16 mouse cellular contexts compared by ENCODE assay signal in genomic region chr15:101234611-101235341, GRCm38 (mm10). TPM values are rescaled to one million over a fixed set of nuclear protein-coding genes. Genes with fewer than 3 reads are reported as not detected.
DNase-seq lines count a peak whose midpoint lies in the region; ATAC-seq and TF ChIP-seq lines count a peak whose summit lies in the region.
"Had no signal": no experiment of that assay in that cellular context is flagged by ENCODE, and none has a peak within 500 bp of the region (broad histone marks: within the 10 kb centered on the region; RNA-seq: fewer than 3 reads in every experiment).

No protein-coding gene starts in this region.

- 76% methylated on average over 10 of the region's 10 CpGs for WGBS in limb, embryonic 12.5 days
- 75% methylated on average over 10 of the region's 10 CpGs for WGBS in limb, embryonic 10.5 days
- 57% methylated on average over 10 of the region's 10 CpGs for WGBS in intestine, embryonic 16.5 days

- H3K36me3 ChIP-seq in limb, embryonic 12.5 days: peaks cover 35% of the 10 kb centered on the region
- H3K36me3 ChIP-seq in limb, embryonic 10.5 days: peaks cover 34% of the 10 kb centered on the region
- H3K36me3 ChIP-seq in ES-Bruce4 (ENCODE audit: control insufficient read depth, insufficient read depth, low read length, poor library complexity, severe bottlenecking): 0 out of 2 replicates have a peak, but pooled peaks cover 3% of the 10 kb centered on the region
- peaks cover 15% of the 10 kb centered on the region for H3K36me3 ChIP-seq in intestine, embryonic 16.5 days (ENCODE audit: control insufficient read depth, insufficient read depth, low read length)

- peak overlapping the region; percentile 3; the same call in 1 of the 2 replicates for H3K27ac ChIP-seq in gastrocnemius, adult 2 months
- H3K27ac ChIP-seq in limb, embryonic 12.5 days: 0 out of 2 replicates have a peak overlapping the region, but pooled peaks have one; percentile 29
- no peak overlapping the region for H3K27ac ChIP-seq in limb, embryonic 10.5 days
- H3K27ac ChIP-seq in ES-Bruce4 (ENCODE audit: insufficient read depth, low read length): peak overlapping the region; percentile 80
- peak overlapping the region; percentile 94 for H3K27ac ChIP-seq in intestine, embryonic 16.5 days (ENCODE audit: low read length)
- H3K27ac ChIP-seq: liver, embryonic 13.5 days had no signal

- no peak overlapping the region for H3K4me3 ChIP-seq in gastrocnemius, adult 2 months
- no peak overlapping the region for H3K4me3 ChIP-seq in limb, embryonic 12.5 days (replicated peaks)
- H3K4me3 ChIP-seq in limb, embryonic 10.5 days: no peak overlapping the region
- no peak overlapping the region for H3K4me3 ChIP-seq in ES-Bruce4 (ENCODE audit: low read depth, low read length)
- peak overlapping the region; percentile 20 for H3K4me3 ChIP-seq in intestine, embryonic 16.5 days (ENCODE audit: low read length)
- H3K4me3 ChIP-seq: heart, embryonic 15.5 days; liver, embryonic 13.5 days; megakaryocyte, embryonic 14.5 days had no signal

- H3K4me2 ChIP-seq in limb, embryonic 12.5 days: no peak overlapping the region
- peak overlapping the region; percentile 44 for H3K4me2 ChIP-seq in intestine, embryonic 16.5 days (ENCODE audit: low read depth, low read length)
- H3K4me2 ChIP-seq: liver, embryonic 13.5 days had no signal

- peaks cover 20% of the 10 kb centered on the region for H3K27me3 ChIP-seq in limb, embryonic 12.5 days
- H3K27me3 ChIP-seq in limb, embryonic 10.5 days (ENCODE audit: low read depth, poor library complexity, severe bottlenecking): peaks cover 34% of the 10 kb centered on the region
- no peaks in the 10 kb centered on the region for H3K27me3 ChIP-seq in ES-Bruce4 (ENCODE audit: control insufficient read depth, insufficient read depth, low read length, poor library complexity, severe bottlenecking)
- no peaks in the 10 kb centered on the region for H3K27me3 ChIP-seq in intestine, embryonic 16.5 days (replicated peaks; ENCODE audit: control insufficient read depth, insufficient read depth, low read length)
- H3K27me3 ChIP-seq: heart, embryonic 15.5 days had no signal

- DNase-seq in gastrocnemius, adult 2 months: no peak
- DNase-seq in gastrocnemius, postnatal 14 days: no peak
- DNase-seq in limb, embryonic 10.5 days (ENCODE audit: low spot score): no peak
- DNase-seq in MN1 (ENCODE audit: low spot score): no peak
- no peak for DNase-seq in frontal cortex, postnatal 36 days (ENCODE audit: low spot score in 2 of 2)
- DNase-seq: B cell, adult 2 months; kidney, adult 18-20 months; liver, embryonic 13.5 days had no signal

- peaks cover 45% of the 10 kb centered on the region for H3K4me1 ChIP-seq in limb, embryonic 12.5 days (replicated peaks)
- H3K4me1 ChIP-seq in limb, embryonic 10.5 days: peaks cover 56% of the 10 kb centered on the region
- peaks cover 16% of the 10 kb centered on the region for H3K4me1 ChIP-seq in ES-Bruce4 (ENCODE audit: control insufficient read depth, insufficient read depth, low read length)
- peaks cover 42% of the 10 kb centered on the region for H3K4me1 ChIP-seq in intestine, embryonic 16.5 days (ENCODE audit: control insufficient read depth, insufficient read depth, low read length)

- TF ChIP-seq EP300 in ES-Bruce4 (IDR thresholded peaks at IDR 0.05; ENCODE audit: insufficient read depth, low read depth, low read length): no peak

- H3K9ac ChIP-seq in limb, embryonic 12.5 days (replicated peaks): no peak overlapping the region; the same call in 1 of the 2 replicates
- H3K9ac ChIP-seq in ES-Bruce4 (ENCODE audit: low read depth, poor library complexity, severe bottlenecking): no peak overlapping the region
- peak overlapping the region; percentile 58 for H3K9ac ChIP-seq in intestine, embryonic 16.5 days (ENCODE audit: low read depth, low read length)
- H3K9ac ChIP-seq: liver, embryonic 13.5 days had no signal

- TF ChIP-seq POLR2A in ES-Bruce4 (IDR thresholded peaks at IDR 0.05; ENCODE audit: insufficient read depth, low read length): no peak

- no peak for TF ChIP-seq CTCF in gastrocnemius, adult 2 months (IDR thresholded peaks at IDR 0.05)
- no peak for TF ChIP-seq CTCF in ES-Bruce4 (IDR thresholded peaks at IDR 0.05; ENCODE audit: low read depth, low read length)

- ATAC-seq in limb, embryonic 12.5 days (ENCODE audit: insufficient number of reproducible peaks, insufficient read depth, low FRiP score, low TSS enrichment, low read depth): no peak
- ATAC-seq in intestine, embryonic 16.5 days: peak; percentile 40; the same call in 1 of the 2 replicates

- H3K9me3 ChIP-seq in limb, embryonic 12.5 days: no peaks in the 10 kb centered on the region
- no peaks in the 10 kb centered on the region for H3K9me3 ChIP-seq in limb, embryonic 10.5 days (replicated peaks)
- H3K9me3 ChIP-seq in ES-Bruce4 (replicated peaks; ENCODE audit: control insufficient read depth, insufficient read depth, low read length, poor library complexity, severe bottlenecking): no peaks in the 10 kb centered on the region
- no peaks in the 10 kb centered on the region for H3K9me3 ChIP-seq in intestine, embryonic 16.5 days (ENCODE audit: control insufficient read depth, low read length)
- H3K9me3 ChIP-seq: heart, embryonic 15.5 days; liver, embryonic 13.5 days had no signal

- intact Hi-C loops in gastrocnemius, adult 2 months (cut with DNase I): no loop called here
- intact Hi-C loops in gastrocnemius, postnatal 14 days (cut with DNase I; ENCODE audit: low total_unique reads): no loop called here

RNA-seq across cellular contexts. Expression of gene Grasp, which starts 10.8 kb away (rescaled TPM):
- total RNA-seq in gastrocnemius, adult 2 months (2021): 1 to 10 TPM; 5.8 to 5.9 TPM
- total RNA-seq in gastrocnemius, postnatal 14 days (2021): 1 to 10 TPM; 8.3 to 9.4 TPM
- polyA plus RNA-seq in limb, embryonic 12.5 days (2016; fragmentation: Nextera tagmentation; extraction: Ambion mirVana): 7.9 and 10.5 TPM in 2 replicates
- polyA plus RNA-seq in limb, embryonic 10.5 days (2016; fragmentation: Nextera tagmentation; extraction: Ambion mirVana): 5.4 and 6.9 TPM in 2 replicates
- 8.6 and 9.6 TPM in 2 replicates for polyA plus RNA-seq in ES-Bruce4 (2011; ENCODE audit: insufficient read depth, insufficient read length, low read depth, missing spikeins)
- polyA plus RNA-seq in intestine, embryonic 16.5 days (2015; fragmentation: Nextera tagmentation; extraction: Ambion mirVana): 2.3 and 2.8 TPM in 2 replicates

RNA-seq across cellular contexts. Expression of gene Nr4a1, which starts 19.3 kb away (rescaled TPM):
- 100 to 1,000 TPM; 143 to 146 TPM for total RNA-seq in gastrocnemius, adult 2 months (2021)
- total RNA-seq in gastrocnemius, postnatal 14 days (2021): 10 to 100 TPM; 30.5 to 49.0 TPM
- polyA plus RNA-seq in limb, embryonic 12.5 days (2016; fragmentation: Nextera tagmentation; extraction: Ambion mirVana): 5.5 and 7.0 TPM in 2 replicates
- 4.1 and 7.1 TPM in 2 replicates for polyA plus RNA-seq in limb, embryonic 10.5 days (2016; fragmentation: Nextera tagmentation; extraction: Ambion mirVana)
- 29.4 and 31.9 TPM in 2 replicates for polyA plus RNA-seq in ES-Bruce4 (2011; ENCODE audit: insufficient read depth, insufficient read length, low read depth, missing spikeins)
- polyA plus RNA-seq in intestine, embryonic 16.5 days (2015; fragmentation: Nextera tagmentation; extraction: Ambion mirVana): 8.6 and 10.0 TPM in 2 replicates

RNA-seq across cellular contexts. Expression of gene Atg101, which starts 49.3 kb away (rescaled TPM):
- 10 to 100 TPM; 23.7 to 32.4 TPM for total RNA-seq in gastrocnemius, adult 2 months (2021)
- 10 to 100 TPM; 27.7 to 35.0 TPM for total RNA-seq in gastrocnemius, postnatal 14 days (2021)
- polyA plus RNA-seq in limb, embryonic 12.5 days (2016; fragmentation: Nextera tagmentation; extraction: Ambion mirVana): 66.9 and 67.4 TPM in 2 replicates
- 92.3 and 97.5 TPM in 2 replicates for polyA plus RNA-seq in limb, embryonic 10.5 days (2016; fragmentation: Nextera tagmentation; extraction: Ambion mirVana)
- 37.6 and 39.1 TPM in 2 replicates for polyA plus RNA-seq in ES-Bruce4 (2011; ENCODE audit: insufficient read depth, insufficient read length, low read depth, missing spikeins)
- polyA plus RNA-seq in intestine, embryonic 16.5 days (2015; fragmentation: Nextera tagmentation; extraction: Ambion mirVana): 58.3 and 67.1 TPM in 2 replicates

RNA-seq across cellular contexts. Expression of gene 6030408B16Rik, which starts 58.2 kb away (rescaled TPM):
- under 1 TPM; 0.20 to 0.36 TPM for total RNA-seq in gastrocnemius, adult 2 months (2021)
- total RNA-seq in gastrocnemius, postnatal 14 days (2021): under 1 TPM; 0.22 to 0.29 TPM
- 4.5 and 4.7 TPM in 2 replicates for polyA plus RNA-seq in limb, embryonic 12.5 days (2016; fragmentation: Nextera tagmentation; extraction: Ambion mirVana)
- polyA plus RNA-seq in limb, embryonic 10.5 days (2016; fragmentation: Nextera tagmentation; extraction: Ambion mirVana): 1.8 and 4.1 TPM in 2 replicates
- polyA plus RNA-seq in ES-Bruce4 (2011; ENCODE audit: insufficient read depth, insufficient read length, low read depth, missing spikeins): not detected in 2 replicates
- 3.6 and 4.4 TPM in 2 replicates for polyA plus RNA-seq in intestine, embryonic 16.5 days (2015; fragmentation: Nextera tagmentation; extraction: Ambion mirVana)
- total RNA-seq: common myeloid progenitor, adult 5-6 weeks; gastrocnemius, adult 8-10 months; layer of hippocampus, postnatal 10 days had no signal
